25 mouse cellular contexts compared by ENCODE assay signal in the genomic region with DNA sequence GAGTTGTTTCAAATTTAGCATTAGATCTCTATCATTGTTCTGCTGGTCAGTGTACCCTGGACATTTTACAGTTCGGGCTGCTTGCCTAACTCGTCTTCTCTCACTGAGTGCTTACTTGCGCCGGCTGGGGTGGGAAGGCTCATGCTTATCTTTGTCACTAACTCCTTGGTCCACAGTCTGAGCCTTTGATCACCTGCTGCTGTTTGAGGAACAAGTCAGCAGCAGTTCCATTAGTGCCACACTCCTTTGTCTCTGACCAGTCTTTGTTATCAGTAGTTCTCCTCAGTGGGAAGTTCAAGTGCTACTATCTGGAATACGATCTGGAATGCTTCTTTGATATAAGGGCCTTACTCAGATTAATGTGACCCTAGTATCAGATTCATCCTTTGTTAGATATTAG.
DNase-seq lines count a peak whose midpoint lies in the region; ATAC-seq lines count a peak whose summit lies in the region.
"Had no signal": no experiment of that assay in that cellular context is flagged by ENCODE, and none has a peak within 500 bp of the region (broad histone marks: within the 10 kb centered on the region; RNA-seq: fewer than 3 reads in every experiment).

No protein-coding gene starts in this region.

- peak; percentile 8 for DNase-seq in neural tube, embryonic 10.5 days (ENCODE audit: extremely low spot score, low spot score)
- peak; percentile 67 for DNase-seq in yolk sac, embryonic 10.5 days (ENCODE audit: low spot score)
- DNase-seq in adrenal gland, postnatal 36 days, result no peak
- no peak for DNase-seq in thymus, postnatal 0 days (ENCODE audit: low spot score)
- DNase-seq in kidney, postnatal 4 days, result no peak
- DNase-seq: adrenal gland, adult 8-10 months; adrenal gland, postnatal 25 days; cerebellum, adult 18-20 months; cerebellum, adult 9-10 months; cerebellum, postnatal 14 days; gastrocnemius, adult 2 months; gastrocnemius, postnatal 14 days; heart, adult 2 months; heart, postnatal 14 days had no signal

- H3K4me1 ChIP-seq in neural tube, embryonic 15.5 days, result no peaks in the 10 kb centered on the region
- peaks cover 13% of the 10 kb centered on the region for H3K4me1 ChIP-seq in intestine, embryonic 16.5 days (ENCODE audit: control insufficient read depth, insufficient read depth, low read length)
- no peaks in the 10 kb centered on the region for H3K4me1 ChIP-seq in stomach, embryonic 15.5 days
- H3K4me1 ChIP-seq: forebrain, embryonic 10.5 days; forebrain, embryonic 13.5 days; heart, embryonic 10.5 days had no signal

- H3K36me3 ChIP-seq in neural tube, embryonic 15.5 days, result peaks cover 12% of the 10 kb centered on the region
- H3K36me3 ChIP-seq in intestine, embryonic 16.5 days (ENCODE audit: control insufficient read depth, insufficient read depth, low read length), result no peaks in the 10 kb centered on the region
- 0 out of 2 replicates have a peak, but pooled peaks cover 12% of the 10 kb centered on the region for H3K36me3 ChIP-seq in stomach, embryonic 15.5 days

- H3K27ac ChIP-seq in neural tube, embryonic 15.5 days (replicated peaks), result no peak overlapping the region
- H3K27ac ChIP-seq in intestine, embryonic 16.5 days (ENCODE audit: low read length), result no peak overlapping the region
- H3K27ac ChIP-seq in stomach, embryonic 15.5 days, result no peak overlapping the region
- H3K27ac ChIP-seq: forebrain, embryonic 10.5 days; forebrain, embryonic 13.5 days; gastrocnemius, adult 2 months; heart, adult 2 months; heart, embryonic 10.5 days; heart, embryonic 13.5 days; hindbrain, embryonic 14.5 days; hindbrain, postnatal 0 days had no signal

- 86% methylated on average over 5 of the region's 5 CpGs for WGBS in neural tube, embryonic 15.5 days
- 51% methylated on average over 5 of the region's 5 CpGs for WGBS in intestine, embryonic 16.5 days
- WGBS in stomach, embryonic 15.5 days, result 74% methylated on average over 5 of the region's 5 CpGs

- ATAC-seq in neural tube, embryonic 15.5 days (ENCODE audit: low FRiP score), result no peak
- peak; percentile 81 for ATAC-seq in intestine, embryonic 16.5 days
- peak; percentile 86 for ATAC-seq in stomach, embryonic 15.5 days (ENCODE audit: insufficient read depth, low FRiP score, low read depth)
- ATAC-seq: CD4-positive, CD25-positive, alpha-beta regulatory T cell, adult 4 months; forebrain, embryonic 13.5 days; forebrain, embryonic 16.5 days; hindbrain, postnatal 0 days had no signal

- H3K27me3 ChIP-seq in neural tube, embryonic 15.5 days (replicated peaks), result no peaks in the 10 kb centered on the region
- no peaks in the 10 kb centered on the region for H3K27me3 ChIP-seq in intestine, embryonic 16.5 days (replicated peaks; ENCODE audit: control insufficient read depth, insufficient read depth, low read length)
- H3K27me3 ChIP-seq in stomach, embryonic 15.5 days (replicated peaks), result no peaks in the 10 kb centered on the region
- H3K27me3 ChIP-seq: forebrain, embryonic 13.5 days; heart, embryonic 13.5 days had no signal

- H3K9ac ChIP-seq in neural tube, embryonic 15.5 days (replicated peaks), result no peak overlapping the region
- H3K9ac ChIP-seq in intestine, embryonic 16.5 days (ENCODE audit: low read depth, low read length), result no peak overlapping the region
- no peak overlapping the region for H3K9ac ChIP-seq in stomach, embryonic 15.5 days
- H3K9ac ChIP-seq: forebrain, embryonic 13.5 days; heart, embryonic 13.5 days; hindbrain, embryonic 14.5 days had no signal

- no peak overlapping the region for H3K4me2 ChIP-seq in neural tube, embryonic 15.5 days
- H3K4me2 ChIP-seq in intestine, embryonic 16.5 days (ENCODE audit: low read depth, low read length), result no peak overlapping the region
- H3K4me2 ChIP-seq in stomach, embryonic 15.5 days, result no peak overlapping the region
- H3K4me2 ChIP-seq: forebrain, embryonic 13.5 days; heart, embryonic 13.5 days; hindbrain, embryonic 14.5 days had no signal

- H3K4me3 ChIP-seq in neural tube, embryonic 15.5 days (replicated peaks), result no peak overlapping the region
- H3K4me3 ChIP-seq in intestine, embryonic 16.5 days (ENCODE audit: low read length), result no peak overlapping the region
- no peak overlapping the region for H3K4me3 ChIP-seq in stomach, embryonic 15.5 days (replicated peaks)
- H3K4me3 ChIP-seq: forebrain, embryonic 10.5 days; forebrain, embryonic 13.5 days; gastrocnemius, adult 2 months; heart, adult 2 months; heart, embryonic 10.5 days; heart, embryonic 13.5 days had no signal

- no peaks in the 10 kb centered on the region for H3K9me3 ChIP-seq in neural tube, embryonic 15.5 days (replicated peaks)
- H3K9me3 ChIP-seq in intestine, embryonic 16.5 days (ENCODE audit: control insufficient read depth, low read length), result no peaks in the 10 kb centered on the region
- H3K9me3 ChIP-seq in stomach, embryonic 15.5 days, result no peaks in the 10 kb centered on the region
- H3K9me3 ChIP-seq: forebrain, embryonic 10.5 days; forebrain, embryonic 13.5 days; heart, embryonic 10.5 days; heart, embryonic 13.5 days had no signal

Comparison
In these comparisons a context has a peak if more than half of its experiments do, and no peak if none do; other contexts are left out.
1. DNase-seq: peak in neural tube, embryonic 10.5 days (single experiment) and yolk sac, embryonic 10.5 days (single experiment); none in adrenal gland, postnatal 36 days (0 of 2), thymus, postnatal 0 days (single experiment) and kidney, postnatal 4 days (0 of 2).